Comparison of ENCODE assay signal across 8 mouse cellular contexts in the genomic region with DNA sequence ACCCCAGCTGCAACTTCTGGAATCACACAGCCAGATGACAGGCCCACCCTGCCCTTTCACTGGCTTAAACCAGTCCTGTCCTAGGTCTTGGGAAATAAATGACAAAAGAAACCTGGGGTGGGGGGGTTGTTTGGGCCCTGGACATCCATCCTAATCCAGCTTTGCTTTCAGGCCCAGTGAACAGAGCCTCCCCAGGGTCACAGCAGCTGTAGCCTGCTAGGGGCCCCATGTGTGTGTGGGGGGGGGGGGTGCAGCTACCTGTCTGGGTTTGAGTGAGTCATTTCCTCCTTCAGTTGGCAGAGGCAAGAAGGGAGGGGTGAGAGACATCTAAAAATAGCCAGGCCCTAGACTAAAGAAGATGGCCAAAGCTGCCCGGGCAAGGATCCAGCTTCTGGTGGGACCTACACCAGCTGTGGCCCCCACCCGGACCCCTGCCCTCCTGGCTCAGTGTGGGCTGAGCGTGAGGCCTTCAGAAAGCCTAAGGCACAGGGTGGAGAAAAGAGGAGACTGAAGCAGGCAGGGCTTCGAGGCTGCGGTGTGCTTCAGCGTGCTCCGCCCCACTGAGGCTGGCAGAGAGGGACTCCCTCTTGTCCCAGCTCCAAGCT. TPM values are rescaled to one million over a fixed set of nuclear protein-coding genes. Genes with fewer than 3 reads are reported as not detected.
DNase-seq lines count a peak whose midpoint lies in the region; ATAC-seq lines count a peak whose summit lies in the region.

No protein-coding gene starts in this region.

- no peaks in the 10 kb centered on the region for H3K36me3 ChIP-seq in embryonic facial prominence, embryonic 12.5 days

- peak; percentile 66 to 67 for DNase-seq in cerebellum, postnatal 10 days
- no peak for DNase-seq in cerebellum, adult 8-10 months
- DNase-seq in A20 (ENCODE audit: low read depth, low spot score) = peak; percentile 91
- peak; percentile 55 for DNase-seq in lung, postnatal 14 days
- peak; percentile 66 to 68 for DNase-seq in thymus, postnatal 36 days
- DNase-seq in ovary, adult 18-20 months (ENCODE audit: low spot score) = no peak

- no peaks in the 10 kb centered on the region for H3K9me3 ChIP-seq in embryonic facial prominence, embryonic 12.5 days

- WGBS in embryonic facial prominence, embryonic 12.5 days = 53% methylated on average over 7 of the region's 7 CpGs

- H3K27ac ChIP-seq in embryonic facial prominence, embryonic 12.5 days = peak overlapping the region; percentile 63; the same call in 1 of the 2 replicates

- no peaks in the 10 kb centered on the region for H3K27me3 ChIP-seq in embryonic facial prominence, embryonic 12.5 days

- H3K9ac ChIP-seq in embryonic facial prominence, embryonic 12.5 days = no peak overlapping the region

- no peak overlapping the region for H3K4me2 ChIP-seq in embryonic facial prominence, embryonic 12.5 days (replicated peaks)

- no peak for ATAC-seq in embryonic facial prominence, embryonic 12.5 days (ENCODE audit: insufficient number of reproducible peaks, insufficient read depth, low FRiP score, low TSS enrichment)
- peak; percentile 70 for ATAC-seq in inflammation-experienced regulatory T-cells, adult 6 months

- H3K4me3 ChIP-seq in embryonic facial prominence, embryonic 12.5 days = no peak overlapping the region

- peaks cover 62% of the 10 kb centered on the region for H3K4me1 ChIP-seq in embryonic facial prominence, embryonic 12.5 days

RNA-seq across cellular contexts. Expression of gene Dnajb12, which starts 28.4 kb away (rescaled TPM):
- polyA plus RNA-seq in embryonic facial prominence, embryonic 12.5 days (2016; fragmentation: Nextera tagmentation; extraction: Ambion mirVana) = 18.9 and 19.9 TPM in 2 replicates
- polyA plus RNA-seq in inflammation-experienced regulatory T-cells, adult 6 months (2017; shearing (Covaris generic)) = 10 to 100 TPM; 15.7 to 18.1 (median 17.4) TPM

RNA-seq across cellular contexts. Expression of gene Ddit4, which starts 43.8 kb away (rescaled TPM):
- 81.2 and 92.3 TPM in 2 replicates for polyA plus RNA-seq in embryonic facial prominence, embryonic 12.5 days (2016; fragmentation: Nextera tagmentation; extraction: Ambion mirVana)
- polyA plus RNA-seq in inflammation-experienced regulatory T-cells, adult 6 months (2017; shearing (Covaris generic)) = 10 to 100 TPM; 11.5 to 25.9 (median 14.4) TPM

Comparison
In these comparisons a context has a peak if more than half of its experiments do, and no peak if none do; other contexts are left out.
1. DNase-seq: peak in cerebellum, postnatal 10 days (2 of 2), A20 (single experiment), lung, postnatal 14 days (single experiment) and thymus, postnatal 36 days (2 of 2); none in cerebellum, adult 8-10 months (single experiment) and ovary, adult 18-20 months (single experiment).